Mouse (Mus musculus): ENCODE measurements around the gene Rxrb. TPM values are rescaled to one million over a fixed set of nuclear protein-coding genes. Genes with fewer than 3 reads are reported as not detected.

The Rxrb gene
- polyA plus RNA-seq, 1 experiment from 2014 or later, result 14.9 TPM

GRCm38 (mm10) chr17:34026221-34026620 lies 5.4 kb upstream of the Rxrb start:
- peaks cover 14% of the 10 kb centered on the region for H3K36me3 ChIP-seq (replicated peaks; ENCODE audit: control insufficient read depth, insufficient read depth, low read depth, low read length)
- H3K27ac ChIP-seq (replicated peaks; ENCODE audit: low read depth, low read length), result no peak overlapping the region
- 22% methylated on average over 2 of the region's 2 CpGs for WGBS
- peak overlapping the region; percentile 0; the same call in 1 of the 2 replicates for H3K4me3 ChIP-seq (ENCODE audit: low read depth, low read length)
- no peak for DNase-seq (ENCODE audit: low spot score)
- no peaks in the 10 kb centered on the region for H3K27me3 ChIP-seq (ENCODE audit: control insufficient read depth, insufficient read depth, low read length)
- H3K4me1 ChIP-seq (ENCODE audit: control insufficient read depth, insufficient read depth, low read length), result peaks cover 27% of the 10 kb centered on the region
- no peak overlapping the region for H3K4me2 ChIP-seq (ENCODE audit: low read depth, low read length)
- no peaks in the 10 kb centered on the region for H3K9me3 ChIP-seq (replicated peaks; ENCODE audit: control insufficient read depth, low read length)
- no peak for ATAC-seq (replicated peaks; ENCODE audit: insufficient number of reproducible peaks, low FRiP score, low TSS enrichment, low read depth)
- no peak overlapping the region for H3K9ac ChIP-seq (replicated peaks; ENCODE audit: low read length)

- Histone ChIP-seq H3K9ac (replicated peaks; ENCODE audit: low read length) (peak overlapping the region; percentile 67), H3K4me2 (ENCODE audit: low read depth, low read length) (peak overlapping the region; percentile 88), H3K27me3 (ENCODE audit: control insufficient read depth, insufficient read depth, low read length) (no peaks in the 10 kb centered on the region), H3K27ac (replicated peaks; ENCODE audit: low read depth, low read length) (peak overlapping the region; percentile 68), H3K36me3 (replicated peaks; ENCODE audit: control insufficient read depth, insufficient read depth, low read depth, low read length) (peaks cover 13% of the 10 kb centered on the region), H3K4me1 (ENCODE audit: control insufficient read depth, insufficient read depth, low read length) (peaks cover 27% of the 10 kb centered on the region), H3K9me3 (replicated peaks; ENCODE audit: control insufficient read depth, low read length) (no peaks in the 10 kb centered on the region), H3K4me3 (ENCODE audit: low read depth, low read length) (peak overlapping the region; percentile 44)
- no peak for DNase-seq (ENCODE audit: low spot score)
- WGBS, result 9% methylated on average over 26 of the region's 36 CpGs
- ATAC-seq (replicated peaks; ENCODE audit: insufficient number of reproducible peaks, low FRiP score, low TSS enrichment, low read depth), result no peak
Observed at GRCm38 (mm10) chr17:34026917-34027655, 4.5 kb upstream of the Rxrb start.

- peak within 1 kb of the TSS; percentile 88 for H3K4me2 ChIP-seq (ENCODE audit: low read depth, low read length)
- H3K9me3 ChIP-seq (replicated peaks; ENCODE audit: control insufficient read depth, low read length), result no peaks in the 10 kb centered on the region
- peaks cover 13% of the 10 kb centered on the region for H3K36me3 ChIP-seq (replicated peaks; ENCODE audit: control insufficient read depth, insufficient read depth, low read depth, low read length)
- H3K4me1 ChIP-seq (ENCODE audit: control insufficient read depth, insufficient read depth, low read length), result peaks cover 27% of the 10 kb centered on the region
- peak within 1 kb of the TSS; percentile 68 for H3K27ac ChIP-seq (replicated peaks; ENCODE audit: low read depth, low read length)
- peak within 1 kb of the TSS; percentile 44 for H3K4me3 ChIP-seq (ENCODE audit: low read depth, low read length)
- no peaks in the 10 kb centered on the region for H3K27me3 ChIP-seq (ENCODE audit: control insufficient read depth, insufficient read depth, low read length)
- DNase-seq (ENCODE audit: low spot score) (peak; percentile 96), ATAC-seq (replicated peaks; ENCODE audit: insufficient number of reproducible peaks, low FRiP score, low TSS enrichment, low read depth) (peak; percentile 77)
- H3K9ac ChIP-seq (replicated peaks; ENCODE audit: low read length), result peak within 1 kb of the TSS; percentile 67
- 0% methylated on average over 47 of the region's 49 CpGs for WGBS
Observed at GRCm38 (mm10) chr17:34027656-34028223, 3.9 kb upstream of the Rxrb start, which contains the start of gene H2-Ke6. Gene H2-Ke6, minus strand, starts transcription at chr17:34028060.

- Histone ChIP-seq H3K4me3 (ENCODE audit: low read depth, low read length) (peak overlapping the region; percentile 44; the same call in 1 of the 2 replicates), H3K27ac (replicated peaks; ENCODE audit: low read depth, low read length) (peak overlapping the region; percentile 65), H3K4me1 (ENCODE audit: control insufficient read depth, insufficient read depth, low read length) (peaks cover 27% of the 10 kb centered on the region), H3K9ac (replicated peaks; ENCODE audit: low read length) (peak overlapping the region; percentile 25), H3K36me3 (replicated peaks; ENCODE audit: control insufficient read depth, insufficient read depth, low read depth, low read length) (peaks cover 11% of the 10 kb centered on the region), H3K4me2 (ENCODE audit: low read depth, low read length) (peak overlapping the region; percentile 88; the same call in 1 of the 2 replicates), H3K27me3 (ENCODE audit: control insufficient read depth, insufficient read depth, low read length) (no peaks in the 10 kb centered on the region), H3K9me3 (replicated peaks; ENCODE audit: control insufficient read depth, low read length) (no peaks in the 10 kb centered on the region)
- no peak for DNase-seq (ENCODE audit: low spot score)
- WGBS, result 69% methylated on average over 17 of the region's 17 CpGs
- no peak for ATAC-seq (replicated peaks; ENCODE audit: insufficient number of reproducible peaks, low FRiP score, low TSS enrichment, low read depth)
Observed at GRCm38 (mm10) chr17:34028501-34029149, 3.0 kb upstream of the Rxrb start.

GRCm38 (mm10) chr17:34029150-34029889 lies 2.3 kb upstream of the Rxrb start:
- Histone ChIP-seq H3K4me2 (ENCODE audit: low read depth, low read length) (no peak overlapping the region), H3K4me1 (ENCODE audit: control insufficient read depth, insufficient read depth, low read length) (peaks cover 22% of the 10 kb centered on the region), H3K9me3 (replicated peaks; ENCODE audit: control insufficient read depth, low read length) (no peaks in the 10 kb centered on the region), H3K27ac (replicated peaks; ENCODE audit: low read depth, low read length) (no peak overlapping the region), H3K36me3 (replicated peaks; ENCODE audit: control insufficient read depth, insufficient read depth, low read depth, low read length) (peaks cover 11% of the 10 kb centered on the region), H3K9ac (replicated peaks; ENCODE audit: low read length) (peak overlapping the region; percentile 0; the same call in 1 of the 2 replicates), H3K27me3 (ENCODE audit: control insufficient read depth, insufficient read depth, low read length) (no peaks in the 10 kb centered on the region), H3K4me3 (ENCODE audit: low read depth, low read length) (peak overlapping the region; percentile 93; the same call in 1 of the 2 replicates)
- no peak for DNase-seq (ENCODE audit: low spot score)
- ATAC-seq (replicated peaks; ENCODE audit: insufficient number of reproducible peaks, low FRiP score, low TSS enrichment, low read depth), result no peak
- 86% methylated on average over 18 of the region's 18 CpGs for WGBS

- 82% methylated on average over 21 of the region's 21 CpGs for WGBS
- DNase-seq (ENCODE audit: low spot score) (no peak), ATAC-seq (replicated peaks; ENCODE audit: insufficient number of reproducible peaks, low FRiP score, low TSS enrichment, low read depth) (no peak)
- Histone ChIP-seq H3K4me2 (ENCODE audit: low read depth, low read length) (peak overlapping the region; percentile 87), H3K36me3 (replicated peaks; ENCODE audit: control insufficient read depth, insufficient read depth, low read depth, low read length) (peaks cover 11% of the 10 kb centered on the region), H3K4me1 (ENCODE audit: control insufficient read depth, insufficient read depth, low read length) (peaks cover 22% of the 10 kb centered on the region), H3K9me3 (replicated peaks; ENCODE audit: control insufficient read depth, low read length) (no peaks in the 10 kb centered on the region), H3K4me3 (ENCODE audit: low read depth, low read length) (peak overlapping the region; percentile 93), H3K27me3 (ENCODE audit: control insufficient read depth, insufficient read depth, low read length) (no peaks in the 10 kb centered on the region), H3K27ac (replicated peaks; ENCODE audit: low read depth, low read length) (no peak overlapping the region), H3K9ac (replicated peaks; ENCODE audit: low read length) (peak overlapping the region; percentile 93)
Observed at GRCm38 (mm10) chr17:34029890-34030595, 1.6 kb upstream of the Rxrb start.

GRCm38 (mm10) chr17:34030861-34031326 lies 718 bp upstream of the Rxrb start:
- Histone ChIP-seq H3K9me3 (replicated peaks; ENCODE audit: control insufficient read depth, low read length) (no peaks in the 10 kb centered on the region), H3K36me3 (replicated peaks; ENCODE audit: control insufficient read depth, insufficient read depth, low read depth, low read length) (peaks cover 11% of the 10 kb centered on the region), H3K27me3 (ENCODE audit: control insufficient read depth, insufficient read depth, low read length) (no peaks in the 10 kb centered on the region), H3K4me3 (ENCODE audit: low read depth, low read length) (peak overlapping the region; percentile 93), H3K4me1 (ENCODE audit: control insufficient read depth, insufficient read depth, low read length) (peaks cover 18% of the 10 kb centered on the region), H3K27ac (replicated peaks; ENCODE audit: low read depth, low read length) (no peak overlapping the region), H3K9ac (replicated peaks; ENCODE audit: low read length) (peak overlapping the region; percentile 93), H3K4me2 (ENCODE audit: low read depth, low read length) (peak overlapping the region; percentile 87)
- no peak for ATAC-seq (replicated peaks; ENCODE audit: insufficient number of reproducible peaks, low FRiP score, low TSS enrichment, low read depth)
- WGBS, result 5% methylated on average over 20 of the region's 20 CpGs
- no peak for DNase-seq (ENCODE audit: low spot score)

Data from embryonic facial prominence, embryonic 11.5 days (tissue).